Mouse (Mus musculus): ENCODE measurements around the gene Vmn1r189.
"Not testable (repeated sequence)": the region's sequence is repeated elsewhere in the genome, so short reads cannot be mapped to it uniquely, and the experiment has no call there.

Gene Vmn1r189

GRCm38 (mm10) chr13:22105724-22106123, at the start of gene Vmn1r189:
TSS of gene Vmn1r189 (minus strand) at chr13:22105824.
- not testable (repeated sequence) for DNase-seq (ENCODE audit: low read depth, low spot score)

- not testable (repeated sequence) for DNase-seq (ENCODE audit: low read depth, low spot score)
Measured at GRCm38 (mm10) chr13:22136495-22137293, 31.1 kb upstream of the Vmn1r189 start.

- DNase-seq (ENCODE audit: low read depth, low spot score), result not testable (repeated sequence)
Measured at GRCm38 (mm10) chr13:22084140-22084539, 21.5 kb downstream of the Vmn1r189 start, which contains the start of gene Vmn1r188. TSS of gene Vmn1r188 (plus strand) at chr13:22084440.

- DNase-seq (ENCODE audit: low read depth, low spot score), result no peak
Measured at GRCm38 (mm10) chr13:22063468-22063867, 42.2 kb downstream of the Vmn1r189 start.

- no peak for DNase-seq (ENCODE audit: low read depth, low spot score)
Measured at GRCm38 (mm10) chr13:22061422-22061821, 44.2 kb downstream of the Vmn1r189 start.

- no peak for DNase-seq (ENCODE audit: low read depth, low spot score)
Measured at GRCm38 (mm10) chr13:22053754-22054153, 51.9 kb downstream of the Vmn1r189 start.

- no peak for DNase-seq (ENCODE audit: low read depth, low spot score)
Measured at GRCm38 (mm10) chr13:22051523-22051859, 54.1 kb downstream of the Vmn1r189 start.

GRCm38 (mm10) chr13:22050591-22051522, 54.8 kb downstream of the Vmn1r189 start:
- no peak for DNase-seq (ENCODE audit: low read depth, low spot score)
